Mouse (Mus musculus): Measurements from ENCODE around the gene Rmdn2.

Rmdn2 gene

GRCm38 (mm10) chr17:79705671-79706455 is 94.2 kb downstream of the Rmdn2 start:
- DNase-seq (ENCODE audit: low read depth, low spot score): no peak

- DNase-seq (ENCODE audit: low read depth, low spot score): peak; percentile 83
Measured at GRCm38 (mm10) chr17:79708168-79708567, 96.5 kb downstream of the Rmdn2 start.

GRCm38 (mm10) chr17:79709718-79710117 is 98.1 kb downstream of the Rmdn2 start:
- DNase-seq (ENCODE audit: low read depth, low spot score): no peak

GRCm38 (mm10) chr17:79710246-79710842 is 98.7 kb downstream of the Rmdn2 start:
- DNase-seq (ENCODE audit: low read depth, low spot score): no peak

- DNase-seq (ENCODE audit: low read depth, low spot score): no peak
Measured at GRCm38 (mm10) chr17:79711944-79712343, 100.3 kb downstream of the Rmdn2 start.

GRCm38 (mm10) chr17:79712536-79712935 is 100.9 kb downstream of the Rmdn2 start:
- DNase-seq (ENCODE audit: low read depth, low spot score): peak; percentile 48

GRCm38 (mm10) chr17:79713276-79713642 is 101.6 kb downstream of the Rmdn2 start:
- DNase-seq (ENCODE audit: low read depth, low spot score): peak; percentile 56

GRCm38 (mm10) chr17:79713643-79714367 is 102.1 kb downstream of the Rmdn2 start:
- peak; percentile 51 for DNase-seq (ENCODE audit: low read depth, low spot score)

GRCm38 (mm10) chr17:79714368-79714895 is 102.8 kb downstream of the Rmdn2 start:
- peak; percentile 13 for DNase-seq (ENCODE audit: low read depth, low spot score)

GRCm38 (mm10) chr17:79714931-79715637 is 103.4 kb downstream of the Rmdn2 start, which contains the start of gene Cyp1b1:
Cyp1b1 (minus strand) TSS chr17:79715061.
- peak; percentile 52 for DNase-seq (ENCODE audit: low read depth, low spot score)

- peak; percentile 97 for DNase-seq (ENCODE audit: low read depth, low spot score)
Measured at GRCm38 (mm10) chr17:79715649-79716143, 104.0 kb downstream of the Rmdn2 start.

- no peak for DNase-seq (ENCODE audit: low read depth, low spot score)
Measured at GRCm38 (mm10) chr17:79720681-79721080, 109.0 kb downstream of the Rmdn2 start.

- no peak for DNase-seq (ENCODE audit: low read depth, low spot score)
Measured at GRCm38 (mm10) chr17:79726613-79727012, 115.0 kb downstream of the Rmdn2 start.

- no peak for DNase-seq (ENCODE audit: low read depth, low spot score)
Measured at GRCm38 (mm10) chr17:79728053-79728584, 116.5 kb downstream of the Rmdn2 start.

GRCm38 (mm10) chr17:79728585-79729503 is 117.2 kb downstream of the Rmdn2 start:
- peak; percentile 44 for DNase-seq (ENCODE audit: low read depth, low spot score)

GRCm38 (mm10) chr17:79730988-79731387 is 119.3 kb downstream of the Rmdn2 start:
- DNase-seq (ENCODE audit: low read depth, low spot score): no peak

GRCm38 (mm10) chr17:79733039-79733438 is 121.4 kb downstream of the Rmdn2 start:
- DNase-seq (ENCODE audit: low read depth, low spot score): no peak

- DNase-seq (ENCODE audit: low read depth, low spot score): no peak
Measured at GRCm38 (mm10) chr17:79737598-79737997, 125.9 kb downstream of the Rmdn2 start.

- DNase-seq (ENCODE audit: low read depth, low spot score): no peak
Measured at GRCm38 (mm10) chr17:79738847-79739498, 127.3 kb downstream of the Rmdn2 start.
